Mouse (Mus musculus): ENCODE measurements around the gene Hdac11.

GRCm38 (mm10) chr6:91198456-91198855 is 42.0 kb downstream of the Hdac11 start:
- TF ChIP-seq CTCF (IDR thresholded peaks at IDR 0.05; ENCODE audit: low read depth, low read length) (no peak), TAL1 (conservative IDR thresholded peaks at IDR 0.05; ENCODE audit: low read depth, low read length) (no peak), GATA1 (IDR thresholded peaks at IDR 0.05; ENCODE audit: borderline replicate concordance, low read length) (no peak), POLR2AphosphoS5 (IDR thresholded peaks at IDR 0.05; ENCODE audit: insufficient replicate concordance, low read depth, low read length) (no peak)
